Mouse (Mus musculus) cerebellum, adult 2 months (tissue): ENCODE data around the gene Cacna1d.

Source experiments
- CTCF ChIP-seq: fragments of 200-500 bp; IDR thresholded peaks from 2 replicates; pipeline ENCODE4 v1.5.1; 2011; ENCODE audit warnings: low read depth, mild to moderate bottlenecking, control low read depth, low read length, moderate library complexity, borderline replicate concordance; ENCODE audit not compliant: insufficient read depth
- POLR2A ChIP-seq: fragments of 200-500 bp; IDR thresholded peaks from 2 replicates; pipeline ENCODE4 v1.6.1; 2011; ENCODE audit warnings: low read length, control low read depth, borderline replicate concordance; ENCODE audit not compliant: insufficient read depth

DNA sequence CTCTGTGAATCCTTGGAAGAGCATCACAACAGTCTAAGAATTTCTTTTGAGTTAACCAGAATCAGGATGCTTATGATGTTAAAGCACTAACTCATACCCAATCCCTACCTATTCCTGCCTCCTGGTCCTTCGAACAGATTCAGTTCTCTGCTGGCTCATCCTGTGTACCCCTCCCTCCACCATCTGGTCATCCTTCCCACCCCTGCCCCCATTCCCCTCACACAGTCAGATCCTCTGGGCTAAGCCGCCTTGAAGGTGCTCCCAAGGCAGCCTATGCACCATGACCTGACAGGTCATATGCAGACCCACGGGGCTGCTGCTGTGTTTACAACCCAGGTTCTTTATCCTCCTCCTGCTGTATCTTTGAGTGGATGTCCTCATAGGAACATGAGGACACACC, 292.4 kb downstream of the Cacna1d start:
- TF ChIP-seq CTCF, result no peak
- TF ChIP-seq POLR2A, result no peak
